Mouse (Mus musculus) gastrocnemius, adult 18-20 months (tissue): ENCODE results near the gene Cphx3. TPM values are rescaled to one million over a fixed set of nuclear protein-coding genes. Genes with fewer than 3 reads are reported as not detected.
"Not testable (repeated sequence)": the region's sequence is repeated elsewhere in the genome, so short reads cannot be mapped to it uniquely, and the experiment has no call there.

Experiments used
- DNase-seq: peaks from one replicate; pipeline ENCODE4 v3.0.0; 2021; ENCODE audit warnings: low spot score
- long read RNA-seq, 2 experiments: library from polyadenylated mRNA; stranded (forward); transcript quantifications; one replicate each; pipeline ENCODE4 v2.0.0; 2021
- total RNA-seq, 2 experiments: library from RNA; stranded (reverse); gene quantifications; 2 replicates each; pipeline ENCODE4 v1.2.3; 2021

The Cphx3 gene
- total RNA-seq, result not detected
- long read RNA-seq, experiment 1, partial matches to known transcripts, result 0 of 1 reads
- long read RNA-seq, experiment 1, other reads (novel, unspliced or antisense), result 1 of 1 reads
- long read RNA-seq, experiment 2, result 0 reads

- DNase-seq, result not testable (repeated sequence)
Measured at GRCm38 (mm10) chr14:26081997-26082396, at the start of gene Cphx3. Gene Cphx3, plus strand, starts transcription at chr14:26082297.

GRCm38 (mm10) chr14:26034364-26034763 is 47.7 kb upstream of the Cphx3 start:
- not testable (repeated sequence) for DNase-seq

- not testable (repeated sequence) for DNase-seq
Measured at GRCm38 (mm10) chr14:26035439-26035838, 46.7 kb upstream of the Cphx3 start.

GRCm38 (mm10) chr14:26042611-26043010 is 39.5 kb upstream of the Cphx3 start, which contains the start of gene Gm9780:
Gene Gm9780, minus strand, starts transcription at chr14:26042711.
- DNase-seq, result not testable (repeated sequence)

- not testable (repeated sequence) for DNase-seq
Measured at GRCm38 (mm10) chr14:26045007-26045406, 37.1 kb upstream of the Cphx3 start.

GRCm38 (mm10) chr14:26047026-26047425 is 35.1 kb upstream of the Cphx3 start:
- not testable (repeated sequence) for DNase-seq

GRCm38 (mm10) chr14:26048767-26049166 is 33.3 kb upstream of the Cphx3 start:
- DNase-seq, result not testable (repeated sequence)

- DNase-seq, result not testable (repeated sequence)
Measured at GRCm38 (mm10) chr14:26058184-26058583, 23.9 kb upstream of the Cphx3 start.

- DNase-seq, result not testable (repeated sequence)
Measured at GRCm38 (mm10) chr14:26059362-26059761, 22.7 kb upstream of the Cphx3 start.

GRCm38 (mm10) chr14:26066574-26067324 is 15.3 kb upstream of the Cphx3 start:
- DNase-seq, result not testable (repeated sequence)

- DNase-seq, result not testable (repeated sequence)
Measured at GRCm38 (mm10) chr14:26067325-26067633, 14.8 kb upstream of the Cphx3 start, which contains the start of gene Tmem254c. Gene Tmem254c, minus strand, starts transcription at chr14:26067355.

GRCm38 (mm10) chr14:26076620-26077390 is 5.3 kb upstream of the Cphx3 start:
- not testable (repeated sequence) for DNase-seq

GRCm38 (mm10) chr14:26081216-26081615 is 881 bp upstream of the Cphx3 start, which contains the start of gene Cphx2:
Gene Cphx2, plus strand, starts transcription at chr14:26081516.
- not testable (repeated sequence) for DNase-seq

- not testable (repeated sequence) for DNase-seq
Measured at GRCm38 (mm10) chr14:26097622-26098021, 15.5 kb downstream of the Cphx3 start.

- DNase-seq, result not testable (repeated sequence)
Measured at GRCm38 (mm10) chr14:26118150-26118549, 36.1 kb downstream of the Cphx3 start, which contains the start of gene Duxbl2. Gene Duxbl2, plus strand, starts transcription at chr14:26118349.

GRCm38 (mm10) chr14:26118550-26119000 is 36.5 kb downstream of the Cphx3 start:
- not testable (repeated sequence) for DNase-seq

GRCm38 (mm10) chr14:26119095-26119494 is 37.0 kb downstream of the Cphx3 start:
- not testable (repeated sequence) for DNase-seq

- not testable (repeated sequence) for DNase-seq
Measured at GRCm38 (mm10) chr14:26147095-26147494, 65.0 kb downstream of the Cphx3 start.

- not testable (repeated sequence) for DNase-seq
Measured at GRCm38 (mm10) chr14:26156032-26156431, 73.9 kb downstream of the Cphx3 start.

GRCm38 (mm10) chr14:26161156-26161555 is 79.1 kb downstream of the Cphx3 start:
- not testable (repeated sequence) for DNase-seq

GRCm38 (mm10) chr14:26162423-26162822 is 80.3 kb downstream of the Cphx3 start:
- not testable (repeated sequence) for DNase-seq

GRCm38 (mm10) chr14:26165266-26165665 is 83.2 kb downstream of the Cphx3 start:
- not testable (repeated sequence) for DNase-seq
